Mouse (Mus musculus) left cerebral cortex, adult 18-20 months (tissue): ENCODE data around the gene Ros1. TPM values are rescaled to one million over a fixed set of nuclear protein-coding genes. Genes with fewer than 3 reads are reported as not detected.

Experiments used
- DNase-seq, 2 experiments: peaks; one replicate each; pipeline ENCODE4 v3.0.0; 2021 to 2022; ENCODE audit warnings: low spot score in 2 of 2, mixed read lengths in 1 of 2
- long read RNA-seq, 2 experiments: library from polyadenylated mRNA; stranded (forward); transcript quantifications; one replicate each; pipeline ENCODE4 v2.0.0; 2021
- total RNA-seq, 2 experiments: library from RNA; stranded (reverse); gene quantifications; 2 replicates each; pipeline ENCODE4 v1.2.3; 2021

Ros1 gene
- total RNA-seq: not detected
- long read RNA-seq, experiment 1: 0 reads
- long read RNA-seq, experiment 2: 0 reads

DNA sequence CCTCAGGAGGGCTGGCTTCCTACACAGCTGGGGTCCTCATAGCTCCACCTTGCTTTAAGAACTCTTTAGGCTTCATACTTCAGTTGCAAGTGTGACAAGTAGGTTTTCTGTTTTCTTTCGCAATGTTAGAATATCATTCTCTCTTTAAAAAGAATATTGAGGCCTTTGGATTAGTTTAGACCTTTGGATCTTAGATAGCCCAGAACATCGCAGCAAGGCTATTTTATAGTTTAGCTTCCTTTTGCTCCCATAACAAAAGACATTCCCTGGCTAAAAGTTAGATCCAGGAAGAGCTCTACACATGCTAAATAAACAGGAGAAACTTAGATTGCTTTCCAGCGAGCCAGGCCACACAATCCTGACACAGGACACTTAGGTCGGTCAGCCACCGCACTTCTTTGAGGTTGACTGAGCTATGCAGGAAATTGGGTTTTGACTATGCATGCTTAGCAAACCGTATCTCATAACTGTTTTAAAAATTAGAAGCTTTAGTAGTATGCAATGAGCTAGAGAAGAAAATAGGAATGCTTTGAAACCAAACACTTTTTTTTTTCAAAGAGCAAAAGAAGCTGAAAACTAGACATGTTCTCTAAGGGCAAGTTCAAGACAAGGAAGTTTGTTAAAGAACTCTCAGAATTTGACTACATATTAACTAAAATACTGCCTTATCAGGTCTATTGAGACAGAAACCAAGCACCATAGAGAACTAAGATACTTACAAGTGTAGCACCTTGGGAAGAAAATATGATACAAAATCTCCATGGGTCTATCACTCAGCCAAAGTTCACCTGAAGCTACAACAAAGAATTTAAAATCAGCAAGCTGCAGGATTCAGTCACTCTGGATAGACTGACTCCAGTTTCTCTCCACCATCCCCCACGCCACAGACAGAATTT lies at the start of gene Ros1:
Gene Ros1 (minus strand): TSS at position 288 of the 896 bp plus-strand sequence.
- no peak for DNase-seq

DNA sequence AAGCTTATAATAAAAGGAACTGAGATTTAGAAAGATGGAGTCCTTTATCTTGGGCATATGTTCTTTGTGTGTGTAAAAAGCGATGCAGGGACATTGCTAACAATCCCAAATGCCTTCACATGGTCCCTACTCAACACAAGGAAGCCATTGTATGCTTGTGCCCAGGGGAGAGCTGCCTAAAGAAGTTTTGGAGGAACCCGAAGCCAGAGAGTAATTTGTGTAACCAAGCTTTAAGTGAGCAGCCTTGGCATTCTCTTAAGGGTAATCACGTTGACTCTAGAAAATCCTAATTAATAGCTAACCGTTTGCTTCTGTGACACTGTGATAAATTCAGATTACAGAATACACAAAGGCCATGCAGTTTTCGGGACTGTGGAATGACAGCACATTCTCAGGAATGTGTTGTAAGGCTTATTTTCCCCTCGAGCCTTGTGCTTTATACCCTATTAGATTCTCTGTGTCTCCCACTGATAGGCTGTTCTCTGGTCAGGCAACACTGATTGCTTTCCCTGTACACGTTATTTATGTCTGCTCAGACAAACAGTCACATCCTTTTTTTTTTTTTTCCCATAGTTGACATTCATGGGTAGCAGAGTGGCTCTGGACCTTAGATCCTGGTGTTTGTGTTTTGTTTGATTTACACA lies 47.8 kb upstream of the Ros1 start:
- DNase-seq: no peak

DNA sequence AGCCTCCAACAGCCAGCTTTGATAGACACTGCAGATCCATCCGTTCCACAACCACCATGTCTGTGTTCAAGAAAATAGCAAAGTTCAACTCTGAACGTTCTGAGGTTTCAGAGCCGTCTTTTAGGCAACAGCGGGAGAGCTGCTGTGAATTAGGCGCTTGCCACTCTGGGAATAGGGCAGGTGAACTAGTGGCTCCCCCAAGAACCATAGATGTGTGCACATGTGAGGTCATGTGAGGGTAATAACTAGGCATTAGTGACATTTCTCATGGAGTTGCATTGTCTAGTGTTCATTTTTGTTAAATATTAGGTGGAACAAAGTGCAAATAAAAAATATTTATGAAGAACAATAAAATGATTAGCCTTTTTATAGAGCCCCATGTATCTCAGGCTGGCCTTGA lies 47.0 kb upstream of the Ros1 start:
- DNase-seq: no peak

DNA sequence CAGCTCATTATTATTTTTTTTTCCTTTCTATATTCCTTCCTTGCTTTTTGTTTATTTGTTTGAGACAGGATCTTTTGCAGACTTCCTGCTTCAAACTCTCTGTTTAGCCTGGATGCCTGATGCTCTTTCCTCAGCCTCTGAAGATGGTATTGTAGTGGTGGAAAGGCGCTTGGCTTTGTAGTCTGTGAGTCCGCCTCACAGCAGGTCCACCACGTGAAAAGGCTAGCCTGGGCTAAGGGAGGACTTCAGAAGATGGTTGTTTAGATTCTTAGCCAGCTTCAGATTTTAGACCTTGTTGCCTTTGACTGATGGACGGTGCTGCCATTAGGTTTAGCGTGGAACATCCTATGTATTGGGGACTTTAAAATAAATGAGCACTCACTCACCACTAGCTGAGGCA lies 40.4 kb upstream of the Ros1 start:
- no peak for DNase-seq

DNA sequence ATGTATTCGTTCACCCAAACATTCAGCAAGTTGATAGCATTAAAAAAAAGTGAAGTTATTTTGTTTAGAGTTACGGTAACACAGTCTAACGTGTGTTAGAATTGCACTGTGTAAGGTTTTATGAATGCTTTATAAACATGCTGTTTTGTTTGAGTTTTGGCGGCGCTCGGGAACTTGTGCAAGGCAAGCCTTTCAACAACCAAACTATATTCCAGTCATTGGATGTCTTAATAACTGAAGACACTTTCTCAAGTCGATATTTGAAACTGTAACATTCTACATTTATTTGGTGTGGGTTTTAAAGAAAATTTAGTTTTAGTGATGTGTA lies 39.6 kb upstream of the Ros1 start:
- no peak for DNase-seq

DNA sequence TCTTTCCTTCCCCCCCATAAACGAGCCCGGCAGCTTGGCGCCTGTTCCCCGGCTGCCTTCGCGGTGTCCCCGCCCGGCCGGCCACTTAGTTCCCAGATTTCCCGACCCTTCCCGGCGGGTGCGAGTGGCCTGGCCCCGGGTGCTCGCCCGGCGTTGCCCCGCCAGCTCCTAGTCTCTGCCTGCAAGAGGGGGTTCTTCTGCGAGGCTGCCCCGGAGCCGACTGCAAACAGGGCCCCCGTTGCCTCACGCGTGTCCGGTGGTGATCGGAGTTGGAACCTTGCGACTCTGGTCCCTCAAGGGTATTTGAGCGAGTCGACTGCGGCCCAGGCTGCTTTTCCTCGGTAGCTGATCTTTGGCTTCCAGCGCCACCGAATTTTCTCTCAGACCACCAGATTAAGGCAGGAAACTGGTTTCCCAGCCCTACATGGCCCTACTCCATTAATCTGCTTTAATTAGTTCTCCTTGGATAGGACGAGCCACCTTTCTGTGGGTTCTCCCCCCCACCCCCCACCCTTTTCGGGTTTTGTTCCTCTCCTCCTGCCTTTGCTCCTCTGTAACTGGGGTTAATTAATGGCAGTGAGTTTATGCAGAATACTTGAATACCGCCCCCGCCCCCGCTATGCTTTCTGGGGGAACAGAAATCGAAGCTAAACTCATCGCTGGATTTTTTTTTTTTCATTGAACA lies 39.1 kb upstream of the Ros1 start:
- peak; percentile 20 to 21 for DNase-seq

DNA sequence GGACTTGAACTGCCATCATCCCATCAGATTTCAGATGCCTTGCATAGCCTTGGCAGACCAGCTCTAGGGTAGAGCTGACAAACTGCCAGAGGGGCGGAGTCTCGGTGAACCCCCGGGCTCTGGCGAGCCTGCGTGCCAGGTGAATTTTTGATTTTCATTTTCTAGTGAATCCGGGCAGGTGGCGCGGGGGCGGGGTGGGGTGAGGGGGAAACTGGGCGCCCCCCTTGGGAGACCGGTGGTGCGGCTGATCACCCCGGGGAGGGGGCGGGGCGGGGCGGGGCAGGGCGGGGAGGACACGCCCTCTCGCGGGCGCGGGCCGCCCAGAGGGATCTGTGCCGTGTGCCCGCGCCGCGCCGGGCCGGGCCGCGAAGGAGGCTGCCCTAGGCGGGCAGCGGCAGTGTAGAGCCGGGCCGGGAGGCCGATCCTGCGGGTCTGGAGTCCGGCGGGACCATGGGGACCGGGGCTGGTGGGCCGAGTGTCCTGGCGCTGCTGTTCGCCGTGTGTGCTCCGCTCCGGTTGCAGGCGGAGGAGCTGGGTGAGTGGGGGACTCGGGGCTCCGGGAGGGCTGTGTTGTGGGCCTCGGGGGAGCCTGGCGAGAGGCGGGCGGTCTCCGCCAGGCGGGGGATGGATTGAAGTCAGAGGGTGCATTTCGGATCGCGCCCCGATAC lies 38.4 kb upstream of the Ros1 start, which contains the start of gene Dcbld1:
Gene Dcbld1 (plus strand): TSS at position 319 of the 668 bp plus-strand sequence.
- DNase-seq: peak; percentile 28 to 47

DNA sequence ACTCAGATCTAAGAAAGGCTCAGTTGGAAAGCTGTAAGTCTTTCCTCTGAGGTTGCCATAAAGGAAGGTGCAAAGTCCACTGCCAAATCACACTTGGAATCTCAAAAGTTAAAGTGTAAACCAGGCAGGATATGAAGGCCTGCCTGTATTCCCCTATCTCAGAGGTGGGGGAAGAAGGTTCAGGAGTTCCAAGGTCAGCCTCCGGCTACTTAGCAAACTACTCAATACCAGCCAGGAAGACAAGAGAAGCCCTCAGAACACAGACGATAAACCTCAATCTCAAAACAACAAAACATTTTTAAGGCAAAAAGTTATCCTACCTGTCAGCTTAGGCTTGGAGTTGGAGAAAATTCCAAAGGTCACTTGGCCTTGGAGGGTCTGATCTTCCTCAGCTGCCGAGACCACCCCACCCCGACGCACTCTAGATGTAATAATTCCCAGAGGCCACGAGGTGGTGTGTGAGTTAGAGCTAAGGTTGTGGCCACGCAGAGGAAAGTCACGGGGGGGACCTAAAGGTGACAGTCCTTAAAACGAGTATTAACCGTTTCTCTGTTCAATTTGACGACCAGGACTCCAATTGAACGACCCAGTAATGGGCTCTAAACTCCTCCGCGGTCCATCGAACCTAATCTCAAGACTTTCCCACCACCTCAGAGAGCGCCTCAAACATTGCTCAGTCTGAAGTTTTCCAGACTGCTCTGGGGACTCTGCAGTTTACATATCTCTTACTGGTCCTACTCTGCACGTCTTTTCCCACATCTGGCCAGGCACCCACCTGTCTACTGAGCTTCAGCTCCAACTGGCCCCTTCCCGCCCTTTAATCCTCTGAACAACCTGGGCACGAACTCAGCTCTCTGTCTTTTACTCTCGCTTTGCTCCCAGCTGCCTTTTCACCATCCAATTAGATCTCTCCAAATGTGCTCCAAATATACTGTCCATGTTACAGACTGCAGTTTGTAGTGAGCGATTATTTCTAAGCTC lies 37.4 kb upstream of the Ros1 start:
- no peak for DNase-seq

DNA sequence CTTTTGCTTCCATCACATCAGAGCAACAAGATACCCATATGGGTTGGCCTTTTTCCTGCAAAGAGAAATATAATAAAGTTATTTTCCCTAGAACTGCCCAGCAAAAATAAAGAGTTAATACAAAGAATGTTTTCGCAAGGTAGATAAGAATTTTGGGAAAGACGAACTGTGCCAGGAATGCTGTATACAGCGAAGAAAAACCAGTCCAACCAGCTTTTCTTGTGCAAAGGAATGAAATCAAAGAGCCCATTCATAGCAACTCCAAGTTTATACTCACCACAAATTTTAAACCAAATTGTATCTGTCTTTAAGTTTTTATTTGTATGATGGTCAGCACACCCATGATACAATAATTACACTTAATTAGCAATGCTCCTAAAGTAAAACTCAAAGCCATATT lies 24.6 kb upstream of the Ros1 start:
- no peak for DNase-seq

DNA sequence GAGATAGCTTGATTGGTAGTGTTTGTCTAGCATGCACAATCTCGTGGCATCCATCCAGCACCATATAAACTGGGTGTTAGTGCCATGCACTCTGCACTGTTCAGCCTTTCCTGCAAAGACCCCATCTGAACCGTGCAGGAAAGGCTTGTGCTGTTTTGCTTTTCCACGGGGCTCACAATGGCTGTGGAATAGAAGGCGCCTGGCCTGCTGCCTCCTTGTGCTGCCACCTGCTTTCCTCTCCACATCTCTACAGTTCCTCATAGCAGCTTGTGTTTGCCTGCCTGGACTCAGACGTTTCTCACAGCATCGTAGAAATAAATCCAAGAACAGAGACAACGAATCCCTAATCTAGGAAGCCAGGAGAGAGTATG lies 22.5 kb upstream of the Ros1 start:
- no peak for DNase-seq

DNA sequence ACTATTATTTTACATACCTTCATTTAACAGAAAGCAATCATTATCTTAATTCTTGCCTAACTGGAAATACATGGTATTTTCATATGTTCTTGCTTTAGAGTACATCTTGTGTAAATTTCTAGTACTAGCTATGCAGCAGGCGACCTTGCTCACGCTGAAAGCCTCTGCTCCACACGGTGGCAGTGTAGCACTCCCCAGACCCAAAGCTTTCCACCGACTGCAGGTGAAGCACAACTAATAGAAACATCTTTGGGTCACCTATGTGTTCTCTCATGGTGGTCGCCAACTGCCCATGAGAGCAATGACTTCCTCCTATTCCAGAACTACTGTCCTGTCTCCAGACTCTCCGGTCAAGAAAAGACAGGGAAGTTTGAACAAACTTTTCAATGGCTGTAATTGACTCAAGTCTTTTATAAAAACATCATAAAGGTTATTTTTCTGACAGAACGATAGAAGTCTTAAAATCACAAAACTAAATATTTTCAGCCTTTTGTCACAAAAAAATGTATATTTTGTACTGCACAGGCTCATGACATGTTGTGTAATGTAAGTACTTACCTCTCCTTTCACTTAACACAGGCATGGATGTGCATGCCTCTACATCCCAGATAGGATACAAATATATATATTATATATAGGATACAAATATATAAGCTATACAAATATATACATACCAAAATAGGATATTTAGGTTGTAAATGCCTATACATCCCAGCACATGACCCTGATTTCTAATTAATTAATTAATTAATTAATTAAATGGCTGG lies 21.9 kb upstream of the Ros1 start:
- peak; percentile 66 for DNase-seq

DNA sequence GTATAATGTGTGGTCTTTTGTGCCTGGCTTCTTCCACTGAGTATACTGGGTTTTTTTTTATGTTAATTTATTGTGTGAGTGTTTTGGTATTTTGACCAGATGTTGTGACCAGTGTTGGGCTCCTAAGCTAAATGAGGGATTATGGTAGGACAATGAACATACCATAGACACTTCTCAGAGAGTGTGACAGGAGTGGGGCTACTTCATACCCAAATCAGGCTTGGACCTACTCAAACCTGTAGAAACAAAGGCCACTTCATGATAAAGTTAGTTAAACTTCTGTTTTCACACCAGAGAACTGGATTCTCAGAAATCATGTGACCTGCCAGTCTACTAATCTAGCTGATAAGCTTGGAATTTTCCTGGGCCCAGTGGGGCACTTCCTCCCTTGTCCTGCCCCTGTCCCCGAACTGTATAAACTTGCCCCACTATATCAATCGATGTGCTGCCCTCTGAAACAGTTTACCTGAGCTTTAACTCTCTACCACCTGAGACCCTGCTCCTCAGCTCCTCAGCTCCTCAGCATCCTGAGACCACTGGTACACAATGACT lies 20.3 kb upstream of the Ros1 start:
- DNase-seq: no peak

DNA sequence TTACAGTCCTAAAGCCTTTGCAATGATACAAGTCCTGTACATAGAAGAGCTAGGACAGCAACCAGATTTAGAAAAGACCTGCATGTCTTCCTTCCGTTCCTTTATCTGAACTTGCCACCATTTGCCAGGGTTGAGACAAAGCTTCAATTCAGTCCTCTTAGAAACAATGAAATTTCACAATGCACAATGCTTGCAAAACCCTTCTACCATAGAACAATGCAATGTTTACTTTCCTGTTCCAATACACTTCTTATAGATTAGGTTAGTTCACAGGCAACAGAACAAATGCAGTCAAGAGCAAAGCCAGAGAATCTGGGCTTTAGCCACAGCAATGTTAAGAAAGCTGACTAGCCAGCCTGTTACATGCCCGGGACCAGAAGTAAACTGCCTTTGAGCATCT lies 9.0 kb upstream of the Ros1 start:
- no peak for DNase-seq

DNA sequence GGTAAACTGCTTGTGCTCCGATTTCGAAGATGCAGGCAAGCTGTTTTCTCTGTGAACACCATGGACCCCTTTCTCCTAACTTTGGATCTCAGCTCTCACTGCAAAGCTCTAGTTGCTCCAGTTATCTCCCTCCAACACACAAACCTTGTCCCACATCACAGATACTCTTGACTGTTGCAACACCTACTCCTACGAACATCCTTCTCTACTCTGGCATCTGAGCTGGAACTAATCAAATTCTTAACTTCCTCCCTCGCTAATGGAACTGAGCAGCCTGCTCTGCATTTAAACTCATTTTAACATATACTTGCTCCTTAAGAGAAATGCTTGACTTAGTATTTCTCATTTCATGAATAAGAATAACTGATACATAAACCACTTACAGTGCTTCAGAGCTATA lies 9.1 kb downstream of the Ros1 start:
- DNase-seq: peak in 1 of 2 experiments; percentile 3

DNA sequence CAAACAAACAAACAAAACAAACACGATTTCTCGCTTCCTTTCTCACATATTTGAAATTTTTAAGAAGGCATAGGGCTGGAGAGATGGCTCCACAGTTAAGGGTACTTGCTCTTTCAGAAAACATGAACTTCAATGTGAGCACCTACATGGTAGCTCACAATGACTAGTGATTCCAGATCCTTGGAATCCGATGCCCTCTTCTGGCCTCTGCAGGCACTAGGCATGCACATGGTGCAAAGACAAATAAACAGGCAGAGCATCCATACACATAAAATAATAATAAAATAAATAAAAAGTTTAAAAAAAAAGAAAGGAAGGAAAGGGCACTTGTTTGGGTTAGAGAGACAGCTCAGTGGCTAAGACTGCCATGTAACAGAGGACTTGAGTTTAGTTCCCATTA lies 12.2 kb downstream of the Ros1 start:
- DNase-seq: no peak

DNA sequence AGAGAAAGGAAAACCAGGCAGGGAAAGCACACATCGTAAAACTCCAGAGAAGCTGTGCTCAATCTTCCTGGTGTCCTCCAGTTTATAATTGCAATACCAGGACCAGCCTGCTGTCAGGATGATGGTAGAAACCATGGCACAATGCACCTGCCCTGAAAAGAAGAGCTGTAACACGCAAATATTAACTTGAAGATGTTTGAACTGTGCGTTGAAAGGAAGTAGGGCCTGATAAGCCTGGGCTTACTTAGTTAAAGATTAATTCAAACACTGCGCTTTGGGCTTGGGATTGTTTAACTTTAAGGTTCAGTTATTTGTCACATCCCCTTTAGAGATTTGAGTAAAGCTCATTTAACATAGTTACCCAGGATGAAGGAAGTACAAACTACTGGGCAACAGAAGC lies 20.7 kb downstream of the Ros1 start:
- DNase-seq: no peak

DNA sequence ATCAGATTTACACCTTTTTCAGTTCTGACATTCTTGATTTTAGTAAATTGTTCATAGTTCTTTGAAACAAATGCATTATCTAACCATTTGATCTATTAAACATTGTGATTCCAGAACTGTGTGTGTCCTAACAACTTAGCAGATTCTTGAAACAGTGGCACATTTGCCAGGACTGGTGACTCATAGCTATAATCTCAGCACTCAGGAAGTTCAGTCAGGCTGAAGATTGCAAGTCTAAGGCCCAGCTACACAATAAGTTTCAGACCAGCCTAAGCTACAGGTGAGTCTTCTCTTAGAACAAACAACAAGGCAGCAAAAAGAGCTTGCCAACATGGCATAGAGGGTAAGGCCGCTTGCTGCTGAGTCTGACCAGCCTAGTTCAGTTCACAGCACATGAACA lies 24.6 kb downstream of the Ros1 start:
- DNase-seq: no peak

DNA sequence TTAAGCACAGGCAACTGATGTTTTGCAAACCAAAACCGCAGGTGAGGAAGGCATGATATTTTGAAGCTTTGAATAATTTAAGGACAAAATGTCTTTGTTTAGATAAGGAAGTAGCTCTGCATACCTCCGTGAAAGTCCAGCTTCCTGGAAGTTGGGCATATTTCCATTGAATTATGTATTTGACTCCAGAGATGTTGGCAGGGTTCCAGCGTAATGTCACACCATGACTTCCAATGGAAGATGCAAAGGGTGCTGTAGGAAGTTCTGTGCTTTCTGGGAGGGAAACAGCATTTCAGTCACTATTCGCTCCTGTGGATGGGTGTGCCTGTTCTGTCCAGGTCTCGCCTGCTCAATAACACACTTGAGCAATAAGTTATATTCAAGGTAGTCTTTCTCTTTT lies 25.2 kb downstream of the Ros1 start:
- no peak for DNase-seq

DNA sequence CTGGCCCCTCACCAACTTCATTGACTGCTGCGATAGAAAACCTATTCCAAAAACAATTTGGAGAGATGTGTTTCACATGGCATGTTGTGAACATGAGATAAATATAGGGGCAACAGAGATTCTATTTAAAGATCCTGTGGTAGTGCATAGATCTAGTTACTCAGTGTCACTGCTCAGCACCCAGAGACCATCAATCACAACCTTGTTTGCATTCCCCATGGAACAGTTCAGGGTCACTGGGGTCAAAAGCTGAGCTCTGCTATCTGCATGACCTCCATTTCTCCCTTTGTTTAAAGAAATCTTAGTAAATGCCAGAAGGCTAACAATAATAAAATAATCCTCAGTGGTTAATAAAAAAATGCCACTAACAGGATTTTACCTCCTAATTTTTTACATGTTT lies 29.7 kb downstream of the Ros1 start:
- DNase-seq: no peak
